Mouse (Mus musculus): ENCODE measurements around the gene Grm6. TPM values are rescaled to one million over a fixed set of nuclear protein-coding genes. Genes with fewer than 3 reads are reported as not detected.

The Grm6 gene
- polyA plus RNA-seq (2015; fragmentation: Nextera tagmentation; extraction: Ambion mirVana), result 0.04 TPM in 1 of 2 replicates, not detected in the other

DNA sequence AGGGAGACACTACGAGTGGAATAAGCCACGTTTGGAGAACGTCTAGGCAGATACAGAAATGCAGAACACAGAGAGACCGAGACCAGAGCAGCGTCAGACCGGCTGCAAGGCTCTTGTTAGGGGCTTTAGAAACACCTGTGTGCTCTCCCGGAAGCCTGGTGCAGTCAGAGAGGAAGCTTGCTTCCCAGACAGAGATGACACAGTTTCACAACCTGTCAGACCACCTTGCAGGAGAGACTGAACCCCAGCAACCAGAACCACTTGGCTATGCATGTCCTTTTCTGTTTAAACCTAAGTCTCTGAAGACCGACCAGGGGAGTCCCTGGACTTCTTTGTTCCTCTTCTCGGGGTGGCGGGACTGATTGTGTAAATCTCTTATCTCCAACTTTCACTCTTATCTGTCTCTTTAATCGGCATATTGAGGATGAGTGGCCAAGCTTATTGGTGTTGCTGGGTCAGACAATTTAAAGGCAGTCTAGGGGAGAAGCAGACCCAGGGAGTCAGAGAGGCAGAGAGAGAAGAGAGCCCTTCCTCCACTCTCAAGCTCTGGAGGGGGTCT, at the start of gene Grm6:
TSS of gene Grm6 (plus strand) at position 509 of the 559 bp plus-strand sequence.
- Histone ChIP-seq H3K9ac (ENCODE audit: low read depth, low read length) (peak within 1 kb of the TSS; percentile 63), H3K4me3 (ENCODE audit: low read length) (peak within 1 kb of the TSS; percentile 50), H3K36me3 (ENCODE audit: control insufficient read depth, insufficient read depth, low read length) (no peaks in the 10 kb centered on the region), H3K27me3 (replicated peaks; ENCODE audit: control insufficient read depth, insufficient read depth, low read length) (peaks cover 41% of the 10 kb centered on the region), H3K4me2 (ENCODE audit: low read length) (peak within 1 kb of the TSS; percentile 94), H3K27ac (ENCODE audit: low read depth, low read length) (no peak within 1 kb of the TSS), H3K4me1 (ENCODE audit: control insufficient read depth, insufficient read depth, low read depth, low read length) (peaks cover 10% of the 10 kb centered on the region), H3K9me3 (ENCODE audit: control insufficient read depth, low read length) (no peaks in the 10 kb centered on the region; the same call in 1 of the 2 replicates)
- under 1% methylated on average over 11 of the region's 11 CpGs for WGBS
- ATAC-seq, result no peak

DNA sequence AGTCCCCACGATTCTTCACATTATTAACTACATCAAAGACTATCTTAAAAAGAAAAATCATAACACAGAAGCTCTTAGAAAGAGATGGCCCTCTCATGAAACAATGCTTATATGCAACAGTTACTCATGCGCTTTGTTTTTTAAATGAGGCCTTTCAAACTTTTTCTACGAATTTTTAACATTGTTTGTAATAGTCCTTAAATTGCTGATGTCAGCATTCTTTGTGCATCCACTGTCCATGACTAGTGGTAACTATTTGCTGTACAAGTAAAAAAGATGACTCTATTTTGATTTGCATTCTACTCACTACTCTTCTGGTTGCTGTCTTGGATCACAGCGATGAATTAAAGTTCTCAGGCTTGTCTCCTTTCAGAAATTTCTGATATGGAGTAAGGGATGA, 36.3 kb upstream of the Grm6 start:
- Histone ChIP-seq H3K27ac (ENCODE audit: low read depth, low read length) (no peak overlapping the region), H3K27me3 (replicated peaks; ENCODE audit: control insufficient read depth, insufficient read depth, low read length) (no peaks in the 10 kb centered on the region), H3K9me3 (ENCODE audit: control insufficient read depth, low read length) (peaks cover 52% of the 10 kb centered on the region), H3K4me2 (ENCODE audit: low read length) (no peak overlapping the region), H3K9ac (ENCODE audit: low read depth, low read length) (no peak overlapping the region), H3K4me1 (ENCODE audit: control insufficient read depth, insufficient read depth, low read depth, low read length) (no peaks in the 10 kb centered on the region), H3K36me3 (ENCODE audit: control insufficient read depth, insufficient read depth, low read length) (peaks cover 86% of the 10 kb centered on the region), H3K4me3 (ENCODE audit: low read length) (no peak overlapping the region)
- 99% methylated on average over 4 of the region's 4 CpGs for WGBS
- ATAC-seq, result no peak

DNA sequence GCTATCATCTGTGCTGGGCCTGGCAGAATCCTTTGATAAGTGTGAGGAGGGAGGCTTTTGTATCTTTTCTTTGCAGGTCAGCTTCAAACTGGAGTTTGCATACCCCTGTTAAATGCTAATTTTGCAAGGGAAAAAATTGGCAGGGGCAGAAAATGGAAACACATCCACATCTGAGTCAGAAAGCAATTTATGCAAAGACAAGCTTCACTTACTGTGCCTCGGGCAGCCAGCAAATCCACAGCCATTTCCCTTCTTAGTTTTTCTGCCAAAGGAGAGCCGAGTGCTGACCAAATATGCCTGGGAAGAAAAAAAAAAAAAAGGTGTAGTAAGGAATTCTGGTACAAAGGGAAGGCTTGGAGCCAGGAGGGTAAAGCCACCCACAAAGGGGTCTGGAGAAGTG, 24.3 kb upstream of the Grm6 start:
- peak overlapping the region; percentile 80 for H3K4me3 ChIP-seq (ENCODE audit: low read length)
- H3K4me2 ChIP-seq (ENCODE audit: low read length), result peak overlapping the region; percentile 74
- H3K36me3 ChIP-seq (ENCODE audit: control insufficient read depth, insufficient read depth, low read length), result peaks cover 35% of the 10 kb centered on the region
- H3K27me3 ChIP-seq (replicated peaks; ENCODE audit: control insufficient read depth, insufficient read depth, low read length), result no peaks in the 10 kb centered on the region
- H3K27ac ChIP-seq (ENCODE audit: low read depth, low read length), result no peak overlapping the region
- ATAC-seq, result no peak
- peaks cover 11% of the 10 kb centered on the region for H3K4me1 ChIP-seq (ENCODE audit: control insufficient read depth, insufficient read depth, low read depth, low read length)
- no peaks in the 10 kb centered on the region for H3K9me3 ChIP-seq (ENCODE audit: control insufficient read depth, low read length)
- H3K9ac ChIP-seq (ENCODE audit: low read depth, low read length), result peak overlapping the region; percentile 95; the same call in 1 of the 2 replicates
- 50% methylated on average over 2 of the region's 2 CpGs for WGBS

DNA sequence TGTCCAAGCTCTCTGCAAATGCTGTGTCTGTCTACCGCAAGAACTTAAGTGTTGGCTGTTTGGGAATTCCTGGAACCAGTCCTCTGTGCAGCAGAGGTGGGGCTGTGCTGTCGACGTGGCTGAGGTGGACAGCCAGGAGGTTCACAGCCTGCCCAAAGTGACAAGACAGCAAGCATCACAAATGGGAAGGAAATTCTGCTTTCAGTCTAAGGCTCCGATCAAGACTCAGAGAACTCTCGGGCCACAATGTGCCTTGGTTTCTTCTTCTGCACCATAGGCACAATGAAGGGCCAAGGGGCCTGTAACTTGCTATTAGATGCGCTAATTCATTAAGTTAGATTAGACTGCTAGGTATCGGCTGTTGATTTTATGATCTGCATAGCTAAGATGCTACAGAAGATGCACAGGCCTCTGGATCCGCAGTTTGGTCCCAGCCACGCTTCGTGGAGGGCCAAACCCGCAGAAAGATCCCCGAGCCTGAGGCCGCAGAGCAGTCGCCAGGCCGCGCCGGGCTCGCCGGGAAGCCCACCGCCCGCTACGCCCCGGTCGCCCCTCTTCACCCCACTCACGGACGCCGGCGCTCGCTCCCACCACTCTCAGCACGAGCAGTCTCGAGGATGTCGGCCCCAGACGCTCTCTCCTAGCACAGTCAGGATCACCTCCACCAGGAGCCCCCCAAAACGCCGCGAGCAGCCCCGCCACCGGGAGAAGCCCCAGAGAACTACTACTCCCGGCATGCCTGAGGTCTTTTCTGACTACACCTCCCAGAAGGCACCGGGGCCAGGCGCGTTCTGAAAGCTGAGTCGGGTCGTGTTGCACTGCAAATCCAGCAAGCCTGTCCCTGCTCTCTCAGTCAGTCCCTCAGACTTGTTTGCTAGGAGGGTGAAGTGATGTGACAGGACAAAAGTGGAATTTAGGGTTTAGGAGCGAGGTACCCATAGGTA, 23.2 kb upstream of the Grm6 start, which contains the start of gene Zfp354c:
TSS of gene Zfp354c (minus strand) at position 715 of the 944 bp plus-strand sequence.
- peaks cover 11% of the 10 kb centered on the region for H3K4me1 ChIP-seq (ENCODE audit: control insufficient read depth, insufficient read depth, low read depth, low read length)
- 1% methylated on average over 44 of the region's 45 CpGs for WGBS
- peak within 1 kb of the TSS; percentile 74 for H3K4me2 ChIP-seq (ENCODE audit: low read length)
- H3K9ac ChIP-seq (ENCODE audit: low read depth, low read length), result peak within 1 kb of the TSS; percentile 95
- H3K36me3 ChIP-seq (ENCODE audit: control insufficient read depth, insufficient read depth, low read length), result peaks cover 29% of the 10 kb centered on the region
- H3K9me3 ChIP-seq (ENCODE audit: control insufficient read depth, low read length), result peaks cover under 1% of the 10 kb centered on the region; the same call in 1 of the 2 replicates
- peak within 1 kb of the TSS; percentile 80 for H3K4me3 ChIP-seq (ENCODE audit: low read length)
- no peaks in the 10 kb centered on the region for H3K27me3 ChIP-seq (replicated peaks; ENCODE audit: control insufficient read depth, insufficient read depth, low read length)
- H3K27ac ChIP-seq (ENCODE audit: low read depth, low read length), result peak within 1 kb of the TSS; percentile 85
- ATAC-seq, result peak; percentile 99

DNA sequence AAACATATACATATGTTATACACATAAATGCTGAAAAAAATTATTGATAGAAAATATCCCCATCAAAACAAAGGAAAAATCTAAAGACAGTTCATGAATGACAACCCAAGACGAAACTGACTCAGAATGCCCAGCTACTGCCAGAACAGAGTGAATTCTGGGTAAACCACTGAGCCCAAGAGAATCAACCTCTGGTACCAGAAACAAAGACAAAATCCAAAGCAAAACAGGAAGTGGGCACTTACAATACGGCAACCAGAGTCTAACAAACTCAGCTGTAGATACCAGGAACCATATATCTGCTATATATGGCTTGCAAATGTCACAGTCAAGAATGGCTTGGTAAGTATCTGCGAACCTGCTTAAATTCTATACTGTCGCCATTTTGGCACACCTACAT, 14.8 kb upstream of the Grm6 start:
- peaks cover 13% of the 10 kb centered on the region for H3K9me3 ChIP-seq (ENCODE audit: control insufficient read depth, low read length)
- WGBS, result 83% methylated on average over 4 of the region's 4 CpGs
- peaks cover 5% of the 10 kb centered on the region for H3K4me1 ChIP-seq (ENCODE audit: control insufficient read depth, insufficient read depth, low read depth, low read length)
- H3K27me3 ChIP-seq (replicated peaks; ENCODE audit: control insufficient read depth, insufficient read depth, low read length), result no peaks in the 10 kb centered on the region
- no peak for ATAC-seq
- H3K27ac ChIP-seq (ENCODE audit: low read depth, low read length), result no peak overlapping the region
- H3K4me2 ChIP-seq (ENCODE audit: low read length), result no peak overlapping the region
- peaks cover 16% of the 10 kb centered on the region for H3K36me3 ChIP-seq (ENCODE audit: control insufficient read depth, insufficient read depth, low read length)
- no peak overlapping the region for H3K4me3 ChIP-seq (ENCODE audit: low read length)
- no peak overlapping the region for H3K9ac ChIP-seq (ENCODE audit: low read depth, low read length)

DNA sequence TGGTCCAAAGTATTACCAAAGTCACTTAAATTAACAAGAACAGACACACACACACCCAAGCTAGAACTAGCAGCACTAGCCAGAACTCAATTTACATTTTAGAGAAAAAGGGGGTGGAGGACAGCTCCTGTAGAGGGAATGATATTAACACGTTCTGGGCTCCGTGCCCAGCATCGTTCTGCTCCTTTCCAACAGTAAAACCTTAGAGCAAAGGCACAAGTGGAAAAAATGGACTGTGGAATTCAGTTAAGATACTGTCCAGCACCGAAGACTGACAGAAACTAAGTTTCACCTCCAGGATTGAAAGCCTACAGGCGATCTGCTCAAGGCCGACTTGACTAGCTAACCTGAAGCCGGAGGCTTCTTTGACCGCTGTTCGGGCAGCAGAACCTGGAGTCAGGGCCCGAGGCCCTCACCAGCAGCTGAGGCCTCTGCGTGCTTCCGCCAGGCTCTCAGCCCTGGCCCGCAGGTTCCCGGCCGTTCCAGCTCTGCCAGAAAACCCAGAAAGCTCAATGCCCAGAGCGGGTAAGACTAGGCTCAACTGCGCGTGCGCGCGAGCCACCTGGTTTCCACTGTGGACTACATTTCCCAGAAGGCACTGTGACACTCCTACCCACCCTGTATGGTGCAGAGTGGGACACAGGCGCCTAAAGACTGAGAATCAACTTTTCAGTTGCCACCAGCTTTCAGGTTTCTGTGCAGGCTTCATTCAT, 9.3 kb upstream of the Grm6 start, which contains the start of gene Zfp879:
TSS of gene Zfp879 (minus strand) at position 530 of the 713 bp plus-strand sequence.
- Histone ChIP-seq H3K9me3 (ENCODE audit: control insufficient read depth, low read length) (no peaks in the 10 kb centered on the region), H3K27me3 (replicated peaks; ENCODE audit: control insufficient read depth, insufficient read depth, low read length) (no peaks in the 10 kb centered on the region), H3K9ac (ENCODE audit: low read depth, low read length) (peak within 1 kb of the TSS; percentile 79), H3K4me3 (ENCODE audit: low read length) (peak within 1 kb of the TSS; percentile 50), H3K27ac (ENCODE audit: low read depth, low read length) (peak within 1 kb of the TSS; percentile 84), H3K4me1 (ENCODE audit: control insufficient read depth, insufficient read depth, low read depth, low read length) (peaks cover 10% of the 10 kb centered on the region), H3K4me2 (ENCODE audit: low read length) (peak within 1 kb of the TSS; percentile 80), H3K36me3 (ENCODE audit: control insufficient read depth, insufficient read depth, low read length) (no peaks in the 10 kb centered on the region)
- 17% methylated on average over 22 of the region's 22 CpGs for WGBS
- peak; percentile 99 for ATAC-seq

DNA sequence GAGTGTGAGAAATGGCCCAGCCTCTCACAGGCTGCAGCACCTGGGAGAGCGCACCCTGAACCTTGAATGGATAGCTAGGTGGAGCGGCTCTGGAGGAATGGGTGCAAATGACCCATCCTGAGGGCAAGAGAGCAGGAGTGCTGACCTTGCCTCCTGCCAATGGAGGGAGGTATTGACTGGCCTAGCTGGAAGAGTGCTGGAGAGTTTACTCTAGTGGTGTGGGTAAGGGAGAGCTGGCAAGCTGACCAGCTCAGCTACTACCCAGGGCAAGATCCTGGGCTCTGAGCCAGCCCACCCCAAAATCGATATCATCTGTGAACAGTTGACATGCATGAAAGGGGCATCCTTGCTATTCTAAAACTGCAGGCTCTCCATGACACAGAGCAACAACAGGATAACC, 4.5 kb upstream of the Grm6 start:
- peaks cover 8% of the 10 kb centered on the region for H3K4me1 ChIP-seq (ENCODE audit: control insufficient read depth, insufficient read depth, low read depth, low read length)
- no peak overlapping the region for H3K27ac ChIP-seq (ENCODE audit: low read depth, low read length)
- no peak overlapping the region for H3K9ac ChIP-seq (ENCODE audit: low read depth, low read length)
- H3K36me3 ChIP-seq (ENCODE audit: control insufficient read depth, insufficient read depth, low read length), result no peaks in the 10 kb centered on the region
- no peak overlapping the region for H3K4me3 ChIP-seq (ENCODE audit: low read length)
- H3K9me3 ChIP-seq (ENCODE audit: control insufficient read depth, low read length), result no peaks in the 10 kb centered on the region; the same call in 1 of the 2 replicates
- no peak for ATAC-seq
- 87% methylated on average over 3 of the region's 3 CpGs for WGBS
- peaks cover 22% of the 10 kb centered on the region for H3K27me3 ChIP-seq (replicated peaks; ENCODE audit: control insufficient read depth, insufficient read depth, low read length)
- no peak overlapping the region for H3K4me2 ChIP-seq (ENCODE audit: low read length)

DNA sequence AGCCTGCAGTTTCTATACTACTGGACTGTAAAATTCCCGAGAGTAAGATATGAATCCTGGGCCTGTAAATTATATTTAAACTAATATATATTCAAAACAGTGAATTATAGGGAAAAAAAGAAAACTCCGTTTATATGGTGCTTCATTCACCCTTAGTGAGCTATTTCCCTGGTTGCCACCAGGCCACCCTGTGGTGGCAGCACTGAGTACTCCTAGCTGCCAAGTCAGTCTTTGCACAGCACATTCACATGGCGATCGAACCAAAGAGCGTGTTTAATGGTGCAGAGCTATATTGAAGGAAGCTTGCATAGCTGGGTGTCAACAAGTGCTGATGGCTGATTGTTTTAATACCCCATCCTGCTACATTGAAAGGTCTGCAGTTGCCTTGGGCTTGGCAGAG, 3.4 kb upstream of the Grm6 start:
- no peak overlapping the region for H3K27ac ChIP-seq (ENCODE audit: low read depth, low read length)
- H3K9ac ChIP-seq (ENCODE audit: low read depth, low read length), result no peak overlapping the region
- no peak overlapping the region for H3K4me3 ChIP-seq (ENCODE audit: low read length)
- peaks cover 10% of the 10 kb centered on the region for H3K4me1 ChIP-seq (ENCODE audit: control insufficient read depth, insufficient read depth, low read depth, low read length)
- 60% methylated on average over 5 of the region's 5 CpGs for WGBS
- H3K27me3 ChIP-seq (replicated peaks; ENCODE audit: control insufficient read depth, insufficient read depth, low read length), result peaks cover 31% of the 10 kb centered on the region
- H3K36me3 ChIP-seq (ENCODE audit: control insufficient read depth, insufficient read depth, low read length), result no peaks in the 10 kb centered on the region
- no peak overlapping the region for H3K4me2 ChIP-seq (ENCODE audit: low read length)
- no peak for ATAC-seq
- no peaks in the 10 kb centered on the region; the same call in 1 of the 2 replicates for H3K9me3 ChIP-seq (ENCODE audit: control insufficient read depth, low read length)

All from hindbrain, embryonic 16.5 days (tissue).